Mouse (Mus musculus): ENCODE data around the gene Zfp112.

- TF ChIP-seq POLR2A (IDR thresholded peaks at IDR 0.05; ENCODE audit: extremely low read depth, insufficient read depth, low read length) (no peak), CTCF (IDR thresholded peaks at IDR 0.05; ENCODE audit: extremely low read depth, insufficient read depth, low read length) (no peak)
Measured at GRCm38 (mm10) chr7:24116655-24117054, 4.5 kb downstream of the Zfp112 start.

Measured in cortical plate, adult 2 months (tissue).